Mouse (Mus musculus): ENCODE results near the gene Ajap1. TPM values are rescaled to one million over a fixed set of nuclear protein-coding genes. Genes with fewer than 3 reads are reported as not detected.
A peak's percentile ranks its signal among the peaks of the same experiment; 100 is the strongest.

Gene Ajap1
- 0.21 and 0.58 TPM in 2 replicates for polyA plus RNA-seq (2014; fragmentation: Nextera tagmentation; extraction: Ambion mirVana)

GRCm38 (mm10) chr4:153482459-153483338 lies at the start of gene Ajap1:
Gene Ajap1 (minus strand): TSS chr4:153482811.
- ATAC-seq (replicated peaks; ENCODE audit: low FRiP score) (no peak), DNase-seq (ENCODE audit: low spot score) (peak; percentile 49)
- no peaks in the 10 kb centered on the region for H3K36me3 ChIP-seq (ENCODE audit: control insufficient read depth, insufficient read depth, low read length)
- H3K9me3 ChIP-seq (ENCODE audit: control insufficient read depth, low read length) = no peaks in the 10 kb centered on the region
- H3K27ac ChIP-seq (ENCODE audit: low read depth, low read length) = no peak within 1 kb of the TSS
- H3K4me1 ChIP-seq (replicated peaks; ENCODE audit: control insufficient read depth, insufficient read depth, low read length) = no peaks in the 10 kb centered on the region; the same call in 1 of the 2 replicates
- peak within 1 kb of the TSS; percentile 62 for H3K4me2 ChIP-seq
- H3K4me3 ChIP-seq (ENCODE audit: low read depth, low read length) = peak within 1 kb of the TSS; percentile 47
- peaks cover 71% of the 10 kb centered on the region for H3K27me3 ChIP-seq (replicated peaks; ENCODE audit: control insufficient read depth, insufficient read depth, low read length)
- 2% methylated on average over 98 of the region's 114 CpGs for WGBS
- no peak within 1 kb of the TSS for H3K9ac ChIP-seq (ENCODE audit: low read depth, low read length)

GRCm38 (mm10) chr4:153530536-153530935 lies 47.9 kb upstream of the Ajap1 start:
- Histone ChIP-seq H3K27me3 (replicated peaks; ENCODE audit: control insufficient read depth, insufficient read depth, low read length) (no peaks in the 10 kb centered on the region), H3K27ac (ENCODE audit: low read depth, low read length) (no peak overlapping the region), H3K4me2 (no peak overlapping the region), H3K4me1 (replicated peaks; ENCODE audit: control insufficient read depth, insufficient read depth, low read length) (no peaks in the 10 kb centered on the region), H3K9me3 (ENCODE audit: control insufficient read depth, low read length) (no peaks in the 10 kb centered on the region), H3K36me3 (ENCODE audit: control insufficient read depth, insufficient read depth, low read length) (no peaks in the 10 kb centered on the region), H3K9ac (ENCODE audit: low read depth, low read length) (no peak overlapping the region), H3K4me3 (ENCODE audit: low read depth, low read length) (no peak overlapping the region)
- ATAC-seq (replicated peaks; ENCODE audit: low FRiP score) (no peak), DNase-seq (ENCODE audit: low spot score) (no peak)
- WGBS = 78% methylated on average over 14 of the region's 14 CpGs

- Histone ChIP-seq H3K27me3 (replicated peaks; ENCODE audit: control insufficient read depth, insufficient read depth, low read length) (no peaks in the 10 kb centered on the region), H3K4me3 (ENCODE audit: low read depth, low read length) (no peak overlapping the region), H3K36me3 (ENCODE audit: control insufficient read depth, insufficient read depth, low read length) (no peaks in the 10 kb centered on the region), H3K4me1 (replicated peaks; ENCODE audit: control insufficient read depth, insufficient read depth, low read length) (no peaks in the 10 kb centered on the region), H3K4me2 (no peak overlapping the region), H3K9me3 (ENCODE audit: control insufficient read depth, low read length) (no peaks in the 10 kb centered on the region), H3K27ac (ENCODE audit: low read depth, low read length) (no peak overlapping the region), H3K9ac (ENCODE audit: low read depth, low read length) (no peak overlapping the region)
- ATAC-seq (replicated peaks; ENCODE audit: low FRiP score) (no peak), DNase-seq (ENCODE audit: low spot score) (no peak)
- 69% methylated on average over 1 of the region's 1 CpGs for WGBS
Measured at GRCm38 (mm10) chr4:153521601-153522000, 39.0 kb upstream of the Ajap1 start.

GRCm38 (mm10) chr4:153519888-153520287 lies 37.3 kb upstream of the Ajap1 start:
- H3K9me3 ChIP-seq (ENCODE audit: control insufficient read depth, low read length) = no peaks in the 10 kb centered on the region
- H3K4me3 ChIP-seq (ENCODE audit: low read depth, low read length) = no peak overlapping the region
- WGBS = 87% methylated on average over 3 of the region's 3 CpGs
- DNase-seq (ENCODE audit: low spot score) = no peak
- H3K9ac ChIP-seq (ENCODE audit: low read depth, low read length) = no peak overlapping the region
- H3K4me2 ChIP-seq = no peak overlapping the region
- no peak overlapping the region for H3K27ac ChIP-seq (ENCODE audit: low read depth, low read length)
- no peaks in the 10 kb centered on the region for H3K4me1 ChIP-seq (replicated peaks; ENCODE audit: control insufficient read depth, insufficient read depth, low read length)
- H3K27me3 ChIP-seq (replicated peaks; ENCODE audit: control insufficient read depth, insufficient read depth, low read length) = no peaks in the 10 kb centered on the region
- ATAC-seq (replicated peaks; ENCODE audit: low FRiP score) = no peak
- no peaks in the 10 kb centered on the region for H3K36me3 ChIP-seq (ENCODE audit: control insufficient read depth, insufficient read depth, low read length)

GRCm38 (mm10) chr4:153519289-153519688 lies 36.7 kb upstream of the Ajap1 start:
- no peaks in the 10 kb centered on the region for H3K36me3 ChIP-seq (ENCODE audit: control insufficient read depth, insufficient read depth, low read length)
- no peak overlapping the region for H3K9ac ChIP-seq (ENCODE audit: low read depth, low read length)
- no peaks in the 10 kb centered on the region for H3K9me3 ChIP-seq (ENCODE audit: control insufficient read depth, low read length)
- ATAC-seq (replicated peaks; ENCODE audit: low FRiP score) = no peak
- no peak overlapping the region for H3K4me2 ChIP-seq
- no peak for DNase-seq (ENCODE audit: low spot score)
- H3K4me3 ChIP-seq (ENCODE audit: low read depth, low read length) = no peak overlapping the region
- no peak overlapping the region for H3K27ac ChIP-seq (ENCODE audit: low read depth, low read length)
- WGBS = 66% methylated on average over 1 of the region's 1 CpGs
- no peaks in the 10 kb centered on the region for H3K27me3 ChIP-seq (replicated peaks; ENCODE audit: control insufficient read depth, insufficient read depth, low read length)
- H3K4me1 ChIP-seq (replicated peaks; ENCODE audit: control insufficient read depth, insufficient read depth, low read length) = no peaks in the 10 kb centered on the region

- Histone ChIP-seq H3K9ac (ENCODE audit: low read depth, low read length) (no peak overlapping the region), H3K27me3 (replicated peaks; ENCODE audit: control insufficient read depth, insufficient read depth, low read length) (no peaks in the 10 kb centered on the region), H3K27ac (ENCODE audit: low read depth, low read length) (no peak overlapping the region), H3K4me3 (ENCODE audit: low read depth, low read length) (no peak overlapping the region), H3K4me1 (replicated peaks; ENCODE audit: control insufficient read depth, insufficient read depth, low read length) (no peaks in the 10 kb centered on the region), H3K4me2 (no peak overlapping the region), H3K36me3 (ENCODE audit: control insufficient read depth, insufficient read depth, low read length) (no peaks in the 10 kb centered on the region), H3K9me3 (ENCODE audit: control insufficient read depth, low read length) (no peaks in the 10 kb centered on the region)
- 77% methylated on average over 10 of the region's 10 CpGs for WGBS
- no peak for DNase-seq (ENCODE audit: low spot score)
- no peak for ATAC-seq (replicated peaks; ENCODE audit: low FRiP score)
Measured at GRCm38 (mm10) chr4:153515786-153516185, 33.2 kb upstream of the Ajap1 start.

- Histone ChIP-seq H3K36me3 (ENCODE audit: control insufficient read depth, insufficient read depth, low read length) (no peaks in the 10 kb centered on the region), H3K4me2 (no peak overlapping the region), H3K9me3 (ENCODE audit: control insufficient read depth, low read length) (no peaks in the 10 kb centered on the region), H3K27ac (ENCODE audit: low read depth, low read length) (no peak overlapping the region), H3K9ac (ENCODE audit: low read depth, low read length) (no peak overlapping the region), H3K4me1 (replicated peaks; ENCODE audit: control insufficient read depth, insufficient read depth, low read length) (no peaks in the 10 kb centered on the region), H3K4me3 (ENCODE audit: low read depth, low read length) (no peak overlapping the region), H3K27me3 (replicated peaks; ENCODE audit: control insufficient read depth, insufficient read depth, low read length) (no peaks in the 10 kb centered on the region)
- no peak for DNase-seq (ENCODE audit: low spot score)
- 74% methylated on average over 6 of the region's 6 CpGs for WGBS
- ATAC-seq (replicated peaks; ENCODE audit: low FRiP score) = no peak
Measured at GRCm38 (mm10) chr4:153514071-153514470, 31.5 kb upstream of the Ajap1 start.

GRCm38 (mm10) chr4:153511530-153511929 lies 28.9 kb upstream of the Ajap1 start:
- 70% methylated on average over 1 of the region's 1 CpGs for WGBS
- no peaks in the 10 kb centered on the region for H3K27me3 ChIP-seq (replicated peaks; ENCODE audit: control insufficient read depth, insufficient read depth, low read length)
- ATAC-seq (replicated peaks; ENCODE audit: low FRiP score) (peak; percentile 77), DNase-seq (ENCODE audit: low spot score) (no peak)
- H3K4me3 ChIP-seq (ENCODE audit: low read depth, low read length) = no peak overlapping the region
- H3K27ac ChIP-seq (ENCODE audit: low read depth, low read length) = no peak overlapping the region
- no peaks in the 10 kb centered on the region for H3K4me1 ChIP-seq (replicated peaks; ENCODE audit: control insufficient read depth, insufficient read depth, low read length)
- H3K36me3 ChIP-seq (ENCODE audit: control insufficient read depth, insufficient read depth, low read length) = no peaks in the 10 kb centered on the region
- H3K4me2 ChIP-seq = no peak overlapping the region
- no peak overlapping the region for H3K9ac ChIP-seq (ENCODE audit: low read depth, low read length)
- H3K9me3 ChIP-seq (ENCODE audit: control insufficient read depth, low read length) = no peaks in the 10 kb centered on the region

- Histone ChIP-seq H3K4me2 (peak overlapping the region; percentile 31; the same call in 1 of the 2 replicates), H3K36me3 (ENCODE audit: control insufficient read depth, insufficient read depth, low read length) (no peaks in the 10 kb centered on the region), H3K27ac (ENCODE audit: low read depth, low read length) (peak overlapping the region; percentile 71), H3K9ac (ENCODE audit: low read depth, low read length) (no peak overlapping the region), H3K4me3 (ENCODE audit: low read depth, low read length) (no peak overlapping the region), H3K27me3 (replicated peaks; ENCODE audit: control insufficient read depth, insufficient read depth, low read length) (no peaks in the 10 kb centered on the region), H3K4me1 (replicated peaks; ENCODE audit: control insufficient read depth, insufficient read depth, low read length) (peaks cover 8% of the 10 kb centered on the region), H3K9me3 (ENCODE audit: control insufficient read depth, low read length) (no peaks in the 10 kb centered on the region)
- ATAC-seq (replicated peaks; ENCODE audit: low FRiP score) (peak; percentile 89), DNase-seq (ENCODE audit: low spot score) (no peak)
- 31% methylated on average over 7 of the region's 7 CpGs for WGBS
Measured at GRCm38 (mm10) chr4:153501936-153502335, 19.3 kb upstream of the Ajap1 start.
